Mouse (Mus musculus): ENCODE results near the gene Hoxb4. TPM values are rescaled to one million over a fixed set of nuclear protein-coding genes. Genes with fewer than 3 reads are reported as not detected.

Hoxb4 gene
- polyA plus RNA-seq, 1 experiment: 7.9 TPM

- Histone ChIP-seq H3K4me3 (ENCODE audit: insufficient read depth, low read length) (no peak overlapping the region), H3K27ac (ENCODE audit: insufficient read depth, low read depth, low read length) (no peak overlapping the region), H3K4me1 (ENCODE audit: control insufficient read depth, insufficient read depth, low read length) (no peaks in the 10 kb centered on the region)
- TF ChIP-seq POLR2A (IDR thresholded peaks at IDR 0.05; ENCODE audit: borderline replicate concordance, low read depth, low read length): no peak
- TF ChIP-seq CTCF (IDR thresholded peaks at IDR 0.05; ENCODE audit: low read depth, low read length): no peak
These were observed 30.3 kb downstream of the Hoxb4 start for GRCm38 (mm10) chr11:96348141-96348928.

DNA sequence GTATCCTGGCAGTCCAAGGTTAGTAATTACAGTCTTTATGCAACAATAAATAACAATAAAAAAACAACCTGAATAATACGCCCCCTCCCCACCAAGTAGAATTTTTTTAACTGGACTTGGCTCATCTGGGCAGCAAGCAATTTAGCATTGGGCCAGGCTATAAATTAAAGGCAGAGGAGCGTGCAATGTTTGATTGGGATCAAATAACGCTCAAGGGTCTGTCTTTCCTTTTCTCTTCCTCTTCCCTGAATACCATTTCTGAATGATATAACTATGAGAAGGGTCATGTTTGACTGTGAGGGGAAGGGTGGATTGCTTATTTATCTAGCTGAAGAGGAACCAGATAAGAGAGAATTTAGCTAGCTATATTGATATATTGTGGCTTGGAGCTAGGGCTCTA lies 30.9 kb downstream of the Hoxb4 start:
- no peak for TF ChIP-seq POLR2A (IDR thresholded peaks at IDR 0.05; ENCODE audit: borderline replicate concordance, low read depth, low read length)
- TF ChIP-seq CTCF (IDR thresholded peaks at IDR 0.05; ENCODE audit: low read depth, low read length): no peak
- Histone ChIP-seq H3K4me3 (ENCODE audit: insufficient read depth, low read length) (no peak overlapping the region), H3K27ac (ENCODE audit: insufficient read depth, low read depth, low read length) (no peak overlapping the region), H3K4me1 (ENCODE audit: control insufficient read depth, insufficient read depth, low read length) (no peaks in the 10 kb centered on the region)

- H3K4me1 ChIP-seq (ENCODE audit: control insufficient read depth, insufficient read depth, low read length): no peaks in the 10 kb centered on the region
- TF ChIP-seq CTCF (IDR thresholded peaks at IDR 0.05; ENCODE audit: low read depth, low read length) (no peak), POLR2A (IDR thresholded peaks at IDR 0.05; ENCODE audit: borderline replicate concordance, low read depth, low read length) (no peak)
- H3K4me3 ChIP-seq (ENCODE audit: insufficient read depth, low read length): no peak overlapping the region
- H3K27ac ChIP-seq (ENCODE audit: insufficient read depth, low read depth, low read length): no peak overlapping the region
These were observed 31.6 kb downstream of the Hoxb4 start for GRCm38 (mm10) chr11:96349491-96350340.

DNA sequence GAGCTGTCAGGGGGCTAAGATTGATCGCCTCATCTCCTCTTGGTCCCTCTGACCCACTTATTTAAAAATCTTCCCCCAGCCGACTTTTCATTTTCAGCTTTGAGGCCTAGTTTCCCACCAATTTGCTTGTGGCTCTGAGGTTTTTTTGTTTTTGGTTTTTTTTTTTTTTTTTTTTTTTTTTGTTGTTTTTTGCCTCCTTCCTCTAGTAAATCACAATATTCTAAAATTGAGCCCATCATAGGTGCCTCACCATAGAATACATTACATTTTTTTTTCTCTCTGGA lies 32.2 kb downstream of the Hoxb4 start, which contains the start of gene Hoxb2:
TSS of gene Hoxb2 (plus strand) at position 185 of the 284 bp plus-strand sequence.
- TF ChIP-seq POLR2A (IDR thresholded peaks at IDR 0.05; ENCODE audit: borderline replicate concordance, low read depth, low read length): no peak
- TF ChIP-seq CTCF (IDR thresholded peaks at IDR 0.05; ENCODE audit: low read depth, low read length): no peak
- no peak within 1 kb of the TSS for H3K4me3 ChIP-seq (ENCODE audit: insufficient read depth, low read length)
- H3K4me1 ChIP-seq (ENCODE audit: control insufficient read depth, insufficient read depth, low read length): no peaks in the 10 kb centered on the region
- no peak within 1 kb of the TSS for H3K27ac ChIP-seq (ENCODE audit: insufficient read depth, low read depth, low read length)

- H3K4me1 ChIP-seq (ENCODE audit: control insufficient read depth, insufficient read depth, low read length): no peaks in the 10 kb centered on the region
- no peak overlapping the region for H3K4me3 ChIP-seq (ENCODE audit: insufficient read depth, low read length)
- TF ChIP-seq POLR2A (IDR thresholded peaks at IDR 0.05; ENCODE audit: borderline replicate concordance, low read depth, low read length) (no peak), CTCF (IDR thresholded peaks at IDR 0.05; ENCODE audit: low read depth, low read length) (no peak)
- H3K27ac ChIP-seq (ENCODE audit: insufficient read depth, low read depth, low read length): no peak overlapping the region
These were observed 32.7 kb downstream of the Hoxb4 start for GRCm38 (mm10) chr11:96350791-96351190.

GRCm38 (mm10) chr11:96351312-96351711 lies 33.2 kb downstream of the Hoxb4 start:
- Histone ChIP-seq H3K27ac (ENCODE audit: insufficient read depth, low read depth, low read length) (no peak overlapping the region), H3K4me1 (ENCODE audit: control insufficient read depth, insufficient read depth, low read length) (no peaks in the 10 kb centered on the region), H3K4me3 (ENCODE audit: insufficient read depth, low read length) (no peak overlapping the region)
- TF ChIP-seq POLR2A (IDR thresholded peaks at IDR 0.05; ENCODE audit: borderline replicate concordance, low read depth, low read length): no peak
- TF ChIP-seq CTCF (IDR thresholded peaks at IDR 0.05; ENCODE audit: low read depth, low read length): no peak

DNA sequence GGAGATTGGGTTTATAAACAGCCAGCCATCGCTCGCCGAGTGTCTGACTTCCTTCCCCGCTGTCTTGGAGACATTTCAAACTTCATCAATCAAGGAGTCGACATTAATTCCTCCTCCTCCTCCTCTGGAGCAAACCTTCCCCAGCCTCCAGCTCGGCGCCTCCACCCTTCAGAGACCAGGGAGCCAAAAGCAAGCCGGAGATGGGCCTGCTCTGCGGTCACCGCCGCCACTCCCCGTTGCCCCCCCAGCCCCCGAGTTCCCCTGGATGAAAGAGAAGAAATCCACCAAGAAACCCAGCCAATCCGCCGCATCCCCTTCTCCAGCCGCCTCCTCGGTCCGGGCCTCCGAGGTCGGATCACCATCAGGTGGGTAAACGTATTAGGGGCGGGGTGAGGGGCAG lies 33.8 kb downstream of the Hoxb4 start:
- Histone ChIP-seq H3K27ac (ENCODE audit: insufficient read depth, low read depth, low read length) (no peak overlapping the region), H3K4me3 (ENCODE audit: insufficient read depth, low read length) (no peak overlapping the region), H3K4me1 (ENCODE audit: control insufficient read depth, insufficient read depth, low read length) (no peaks in the 10 kb centered on the region)
- TF ChIP-seq POLR2A (IDR thresholded peaks at IDR 0.05; ENCODE audit: borderline replicate concordance, low read depth, low read length) (no peak), CTCF (IDR thresholded peaks at IDR 0.05; ENCODE audit: low read depth, low read length) (no peak)

DNA sequence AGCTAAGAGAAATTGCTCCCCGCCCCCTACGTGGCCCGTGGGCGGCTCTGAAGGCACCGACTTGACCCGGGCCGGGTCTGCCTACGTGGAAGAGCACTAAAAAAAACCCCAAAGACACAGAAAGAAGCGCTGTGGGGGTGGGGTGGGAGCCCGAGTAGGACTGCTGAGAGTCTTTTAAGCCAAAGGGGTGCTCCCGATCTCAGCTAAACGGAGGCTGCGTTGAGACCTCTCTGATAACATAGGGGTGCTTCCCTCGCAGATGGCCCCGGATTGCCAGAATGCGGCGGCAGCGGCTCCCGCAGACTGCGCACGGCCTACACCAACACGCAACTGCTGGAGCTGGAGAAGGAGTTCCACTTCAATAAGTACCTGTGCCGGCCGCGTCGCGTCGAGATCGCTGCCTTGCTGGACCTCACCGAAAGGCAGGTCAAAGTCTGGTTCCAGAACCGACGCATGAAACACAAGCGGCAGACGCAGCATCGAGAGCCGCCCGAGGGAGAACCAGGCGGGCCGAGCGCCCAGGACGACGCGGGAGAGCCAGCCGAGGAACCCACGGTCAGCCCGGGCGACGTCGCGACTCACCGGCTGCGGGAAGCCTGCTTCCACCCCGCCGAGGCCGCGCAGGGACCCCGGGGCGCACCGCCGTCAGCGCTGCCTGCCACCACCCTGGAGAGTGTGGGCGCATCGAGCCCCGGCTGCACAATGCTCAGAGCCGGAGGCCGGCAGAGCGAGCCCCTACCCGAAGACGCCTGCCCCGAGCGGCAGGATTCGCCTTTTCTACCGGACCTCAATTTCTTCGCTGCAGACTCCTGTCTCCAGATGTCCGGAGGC lies 34.8 kb downstream of the Hoxb4 start:
- no peak overlapping the region for H3K4me3 ChIP-seq (ENCODE audit: insufficient read depth, low read length)
- no peak for TF ChIP-seq CTCF (IDR thresholded peaks at IDR 0.05; ENCODE audit: low read depth, low read length)
- no peak for TF ChIP-seq POLR2A (IDR thresholded peaks at IDR 0.05; ENCODE audit: borderline replicate concordance, low read depth, low read length)
- H3K4me1 ChIP-seq (ENCODE audit: control insufficient read depth, insufficient read depth, low read length): no peaks in the 10 kb centered on the region
- H3K27ac ChIP-seq (ENCODE audit: insufficient read depth, low read depth, low read length): no peak overlapping the region

- Histone ChIP-seq H3K4me3 (ENCODE audit: insufficient read depth, low read length) (no peak overlapping the region), H3K4me1 (ENCODE audit: control insufficient read depth, insufficient read depth, low read length) (no peaks in the 10 kb centered on the region), H3K27ac (ENCODE audit: insufficient read depth, low read depth, low read length) (no peak overlapping the region)
- TF ChIP-seq CTCF (IDR thresholded peaks at IDR 0.05; ENCODE audit: low read depth, low read length) (no peak), POLR2A (IDR thresholded peaks at IDR 0.05; ENCODE audit: borderline replicate concordance, low read depth, low read length) (no peak)
These were observed 35.4 kb downstream of the Hoxb4 start for GRCm38 (mm10) chr11:96353522-96353841.

Data from bone marrow macrophage, adult 2 months (primary cell).